Mouse (Mus musculus): ENCODE results near the gene Atxn7l3b. TPM values are rescaled to one million over a fixed set of nuclear protein-coding genes. Genes with fewer than 3 reads are reported as not detected.

Gene Atxn7l3b
- total and polyA plus RNA-seq, 2 experiments, result 29.3 to 45.9 TPM

GRCm38 (mm10) chr10:112900243-112900642 lies 28.6 kb downstream of the Atxn7l3b start:
- Histone ChIP-seq H3K27me3 (ENCODE audit: control insufficient read depth, insufficient read depth, low read length) (no peaks in the 10 kb centered on the region), H3K79me2 (ENCODE audit: control insufficient read depth, insufficient read depth, low read length) (no peaks in the 10 kb centered on the region), H3K27ac (replicated peaks; ENCODE audit: insufficient read depth, low read depth, low read length) (no peak overlapping the region), H3K4me3 (ENCODE audit: insufficient read depth, low read depth, low read length) (no peak overlapping the region), H3K4me1 (ENCODE audit: control insufficient read depth, insufficient read depth, low read length) (no peaks in the 10 kb centered on the region), H3K9ac (ENCODE audit: low read depth, low read length) (no peak overlapping the region), H3K36me3 (ENCODE audit: control insufficient read depth, insufficient read depth, low read length) (no peaks in the 10 kb centered on the region)
- no peak for DNase-seq (ENCODE audit: extremely low read depth, low read depth, low spot score)
- TF ChIP-seq POLR2A (IDR thresholded peaks at IDR 0.05; ENCODE audit: extremely low read depth, insufficient read depth, low read length), result no peak
- WGBS, result 93% methylated on average over 7 of the region's 7 CpGs

GRCm38 (mm10) chr10:112899796-112900195 lies 29.0 kb downstream of the Atxn7l3b start:
- no peak for TF ChIP-seq POLR2A (IDR thresholded peaks at IDR 0.05; ENCODE audit: extremely low read depth, insufficient read depth, low read length)
- no peak for TF ChIP-seq CTCF (IDR thresholded peaks at IDR 0.05; ENCODE audit: low read depth, low read length)
- Histone ChIP-seq H3K27me3 (ENCODE audit: control insufficient read depth, insufficient read depth, low read length) (no peaks in the 10 kb centered on the region), H3K27ac (replicated peaks; ENCODE audit: insufficient read depth, low read depth, low read length) (no peak overlapping the region), H3K4me1 (ENCODE audit: control insufficient read depth, insufficient read depth, low read length) (no peaks in the 10 kb centered on the region), H3K79me2 (ENCODE audit: control insufficient read depth, insufficient read depth, low read length) (no peaks in the 10 kb centered on the region), H3K9ac (ENCODE audit: low read depth, low read length) (no peak overlapping the region), H3K4me3 (ENCODE audit: insufficient read depth, low read depth, low read length) (no peak overlapping the region), H3K36me3 (ENCODE audit: control insufficient read depth, insufficient read depth, low read length) (no peaks in the 10 kb centered on the region)
- WGBS, result 76% methylated on average over 3 of the region's 3 CpGs
- DNase-seq (ENCODE audit: extremely low read depth, low read depth, low spot score), result no peak

GRCm38 (mm10) chr10:112896636-112897035 lies 32.2 kb downstream of the Atxn7l3b start:
- DNase-seq (ENCODE audit: extremely low read depth, low read depth, low spot score), result no peak
- H3K4me1 ChIP-seq (ENCODE audit: control insufficient read depth, insufficient read depth, low read length), result no peaks in the 10 kb centered on the region
- no peak overlapping the region for H3K27ac ChIP-seq (replicated peaks; ENCODE audit: insufficient read depth, low read depth, low read length)
- TF ChIP-seq CTCF (IDR thresholded peaks at IDR 0.05; ENCODE audit: low read depth, low read length) (no peak), POLR2A (IDR thresholded peaks at IDR 0.05; ENCODE audit: extremely low read depth, insufficient read depth, low read length) (no peak)
- WGBS, result 86% methylated on average over 4 of the region's 4 CpGs
- H3K27me3 ChIP-seq (ENCODE audit: control insufficient read depth, insufficient read depth, low read length), result no peaks in the 10 kb centered on the region
- H3K4me3 ChIP-seq (ENCODE audit: insufficient read depth, low read depth, low read length), result no peak overlapping the region
- H3K36me3 ChIP-seq (ENCODE audit: control insufficient read depth, insufficient read depth, low read length), result no peaks in the 10 kb centered on the region
- no peak overlapping the region for H3K9ac ChIP-seq (ENCODE audit: low read depth, low read length)
- no peaks in the 10 kb centered on the region for H3K79me2 ChIP-seq (ENCODE audit: control insufficient read depth, insufficient read depth, low read length)

- WGBS, result 89% methylated on average over 10 of the region's 10 CpGs
- no peak overlapping the region for H3K27ac ChIP-seq (replicated peaks; ENCODE audit: insufficient read depth, low read depth, low read length)
- TF ChIP-seq CTCF (IDR thresholded peaks at IDR 0.05; ENCODE audit: low read depth, low read length), result no peak
- TF ChIP-seq POLR2A (IDR thresholded peaks at IDR 0.05; ENCODE audit: extremely low read depth, insufficient read depth, low read length), result no peak
- no peak overlapping the region for H3K9ac ChIP-seq (ENCODE audit: low read depth, low read length)
- DNase-seq (ENCODE audit: extremely low read depth, low read depth, low spot score), result no peak
- H3K36me3 ChIP-seq (ENCODE audit: control insufficient read depth, insufficient read depth, low read length), result no peaks in the 10 kb centered on the region
- H3K4me3 ChIP-seq (ENCODE audit: insufficient read depth, low read depth, low read length), result no peak overlapping the region
- H3K4me1 ChIP-seq (ENCODE audit: control insufficient read depth, insufficient read depth, low read length), result no peaks in the 10 kb centered on the region
- no peaks in the 10 kb centered on the region for H3K79me2 ChIP-seq (ENCODE audit: control insufficient read depth, insufficient read depth, low read length)
- H3K27me3 ChIP-seq (ENCODE audit: control insufficient read depth, insufficient read depth, low read length), result no peaks in the 10 kb centered on the region
Observed at GRCm38 (mm10) chr10:112893622-112894252, 35.1 kb downstream of the Atxn7l3b start.

GRCm38 (mm10) chr10:112884064-112884463 lies 44.7 kb downstream of the Atxn7l3b start:
- no peaks in the 10 kb centered on the region for H3K27me3 ChIP-seq (ENCODE audit: control insufficient read depth, insufficient read depth, low read length)
- no peak overlapping the region for H3K4me3 ChIP-seq (ENCODE audit: insufficient read depth, low read depth, low read length)
- no peaks in the 10 kb centered on the region for H3K79me2 ChIP-seq (ENCODE audit: control insufficient read depth, insufficient read depth, low read length)
- H3K27ac ChIP-seq (replicated peaks; ENCODE audit: insufficient read depth, low read depth, low read length), result no peak overlapping the region
- TF ChIP-seq CTCF (IDR thresholded peaks at IDR 0.05; ENCODE audit: low read depth, low read length), result no peak
- TF ChIP-seq POLR2A (IDR thresholded peaks at IDR 0.05; ENCODE audit: extremely low read depth, insufficient read depth, low read length), result no peak
- 87% methylated on average over 9 of the region's 9 CpGs for WGBS
- H3K36me3 ChIP-seq (ENCODE audit: control insufficient read depth, insufficient read depth, low read length), result no peaks in the 10 kb centered on the region
- no peak overlapping the region for H3K9ac ChIP-seq (ENCODE audit: low read depth, low read length)
- H3K4me1 ChIP-seq (ENCODE audit: control insufficient read depth, insufficient read depth, low read length), result no peaks in the 10 kb centered on the region
- no peak for DNase-seq (ENCODE audit: extremely low read depth, low read depth, low spot score)

- TF ChIP-seq POLR2A (IDR thresholded peaks at IDR 0.05; ENCODE audit: extremely low read depth, insufficient read depth, low read length), result no peak
- no peak for TF ChIP-seq CTCF (IDR thresholded peaks at IDR 0.05; ENCODE audit: low read depth, low read length)
- H3K27ac ChIP-seq (replicated peaks; ENCODE audit: insufficient read depth, low read depth, low read length), result no peak overlapping the region
- H3K79me2 ChIP-seq (ENCODE audit: control insufficient read depth, insufficient read depth, low read length), result no peaks in the 10 kb centered on the region
- H3K4me1 ChIP-seq (ENCODE audit: control insufficient read depth, insufficient read depth, low read length), result no peaks in the 10 kb centered on the region
- 64% methylated on average over 3 of the region's 3 CpGs for WGBS
- no peak overlapping the region for H3K9ac ChIP-seq (ENCODE audit: low read depth, low read length)
- no peaks in the 10 kb centered on the region for H3K36me3 ChIP-seq (ENCODE audit: control insufficient read depth, insufficient read depth, low read length)
- H3K27me3 ChIP-seq (ENCODE audit: control insufficient read depth, insufficient read depth, low read length), result no peaks in the 10 kb centered on the region
- DNase-seq (ENCODE audit: extremely low read depth, low read depth, low spot score), result no peak
- no peak overlapping the region for H3K4me3 ChIP-seq (ENCODE audit: insufficient read depth, low read depth, low read length)
Observed at GRCm38 (mm10) chr10:112883688-112884004, 45.2 kb downstream of the Atxn7l3b start.
